Mouse (Mus musculus) cerebral cortex, adult 2 months (tissue): ENCODE measurements around the gene Tecpr1.

Experiments
- WGBS: fragments of 180-500 bp; shearing (Covaris S2); methylation state at CpG from one replicate; pipeline ENCODE4 v1.1.7; 2018; 5-methylcytosine and 5-hydroxymethylcytosine counted together

The Tecpr1 gene

GRCm38 (mm10) chr5:144251876-144252577, 28.6 kb upstream of the Tecpr1 start:
- WGBS = 79% methylated on average over 13 of the region's 13 CpGs

- WGBS = 90% methylated on average over 3 of the region's 3 CpGs
Measured at GRCm38 (mm10) chr5:144249871-144250270, 26.5 kb upstream of the Tecpr1 start.

GRCm38 (mm10) chr5:144247906-144248585, 24.6 kb upstream of the Tecpr1 start:
- 84% methylated on average over 10 of the region's 10 CpGs for WGBS

- WGBS = 85% methylated on average over 10 of the region's 10 CpGs
Measured at GRCm38 (mm10) chr5:144247307-144247706, 23.9 kb upstream of the Tecpr1 start.

- WGBS = 89% methylated on average over 7 of the region's 7 CpGs
Measured at GRCm38 (mm10) chr5:144246669-144247068, 23.3 kb upstream of the Tecpr1 start.

- 79% methylated on average over 2 of the region's 2 CpGs for WGBS
Measured at GRCm38 (mm10) chr5:144245592-144245991, 22.2 kb upstream of the Tecpr1 start.

GRCm38 (mm10) chr5:144243901-144244487, 20.6 kb upstream of the Tecpr1 start, which contains the start of gene Bri3:
Gene Bri3, plus strand, starts transcription at chr5:144244437.
- 95% methylated on average over 7 of the region's 7 CpGs for WGBS

- WGBS = 92% methylated on average over 1 of the region's 1 CpGs
Measured at GRCm38 (mm10) chr5:144238969-144239368, 15.6 kb upstream of the Tecpr1 start.

GRCm38 (mm10) chr5:144234714-144235113, 11.3 kb upstream of the Tecpr1 start:
- WGBS = 63% methylated on average over 7 of the region's 7 CpGs

- 74% methylated on average over 6 of the region's 6 CpGs for WGBS
Measured at GRCm38 (mm10) chr5:144234222-144234621, 10.8 kb upstream of the Tecpr1 start.

GRCm38 (mm10) chr5:144232531-144232930, 9.1 kb upstream of the Tecpr1 start:
- WGBS = 82% methylated on average over 5 of the region's 5 CpGs

- 73% methylated on average over 1 of the region's 1 CpGs for WGBS
Measured at GRCm38 (mm10) chr5:144231410-144231809, 8.0 kb upstream of the Tecpr1 start.

GRCm38 (mm10) chr5:144230216-144230615, 6.8 kb upstream of the Tecpr1 start:
- WGBS = 91% methylated on average over 7 of the region's 7 CpGs

GRCm38 (mm10) chr5:144226220-144226619, 2.8 kb upstream of the Tecpr1 start:
- 38% methylated on average over 11 of the region's 11 CpGs for WGBS

- 21% methylated on average over 18 of the region's 18 CpGs for WGBS
Measured at GRCm38 (mm10) chr5:144223899-144224816, 743 bp upstream of the Tecpr1 start.

GRCm38 (mm10) chr5:144222811-144223502, 458 bp downstream of the Tecpr1 start:
- WGBS = under 1% methylated on average over 25 of the region's 25 CpGs

GRCm38 (mm10) chr5:144221305-144221704, 2.1 kb downstream of the Tecpr1 start:
- WGBS = 58% methylated on average over 4 of the region's 4 CpGs

- WGBS = 90% methylated on average over 5 of the region's 5 CpGs
Measured at GRCm38 (mm10) chr5:144219936-144220335, 3.5 kb downstream of the Tecpr1 start.

GRCm38 (mm10) chr5:144219306-144219705, 4.1 kb downstream of the Tecpr1 start:
- WGBS = 51% methylated on average over 12 of the region's 12 CpGs

- WGBS = 84% methylated on average over 7 of the region's 7 CpGs
Measured at GRCm38 (mm10) chr5:144218061-144218460, 5.4 kb downstream of the Tecpr1 start.

- 93% methylated on average over 2 of the region's 2 CpGs for WGBS
Measured at GRCm38 (mm10) chr5:144215992-144216391, 7.4 kb downstream of the Tecpr1 start.
